Mouse (Mus musculus) bone marrow, adult 2 months (tissue): ENCODE measurements at regions not wholly inside any gene's neighbourhood (a gene's known extent, or its start where the extent isn't known, plus 50 kb on each side); places are given as distances from the start of the nearest gene placed in this dataset.

Experiments used
- H3K27ac ChIP-seq: fragments of 200-500 bp; 2 replicates; pipeline ENCODE4 v1.5.1; 2012; ENCODE audit warnings: low read depth, mild to moderate bottlenecking, control low read depth, inconsistent platforms, low read length; ENCODE audit not compliant: control insufficient read depth, poor library complexity, insufficient read depth
- H3K4me1 ChIP-seq: fragments of 200-500 bp; 2 replicates; pipeline ENCODE4 v1.6.1; 2011; ENCODE audit warnings: low read length; ENCODE audit not compliant: control insufficient read depth, insufficient read depth
- H3K4me3 ChIP-seq: fragments of 200-500 bp; replicated peaks from 2 replicates; pipeline ENCODE3; 2011; ENCODE audit warnings: mild to moderate bottlenecking, low read depth, low read length, control low read depth; ENCODE audit not compliant: control insufficient read depth
- CTCF ChIP-seq: fragments of 200-500 bp; IDR thresholded peaks from 2 replicates; pipeline ENCODE4 v1.5.1; 2011; ENCODE audit warnings: low read length, control low read depth; ENCODE audit not compliant: control insufficient read depth, insufficient read depth
- POLR2A ChIP-seq: fragments of 200-500 bp; IDR thresholded peaks from 2 replicates; pipeline ENCODE4 v1.6.1; 2011; ENCODE audit warnings: low read depth, mild to moderate bottlenecking, control low read depth, low read length, borderline replicate concordance; ENCODE audit not compliant: control insufficient read depth
- WGBS: fragments of 180-500 bp; shearing (Covaris S2); methylation state at CpG from one replicate; pipeline ENCODE4 v1.1.7; 2018; 5-methylcytosine and 5-hydroxymethylcytosine counted together

GRCm38 (mm10) chr14:76217571-76218256 is 107.0 kb downstream of the Nufip1 start:
- peaks cover 1% of the 10 kb centered on the region for H3K4me1 ChIP-seq
- TF ChIP-seq CTCF (no peak), POLR2A (no peak)
- no peak overlapping the region for H3K27ac ChIP-seq
- no peak overlapping the region for H3K4me3 ChIP-seq
- WGBS, result 83% methylated on average over 8 of the region's 8 CpGs

DNA sequence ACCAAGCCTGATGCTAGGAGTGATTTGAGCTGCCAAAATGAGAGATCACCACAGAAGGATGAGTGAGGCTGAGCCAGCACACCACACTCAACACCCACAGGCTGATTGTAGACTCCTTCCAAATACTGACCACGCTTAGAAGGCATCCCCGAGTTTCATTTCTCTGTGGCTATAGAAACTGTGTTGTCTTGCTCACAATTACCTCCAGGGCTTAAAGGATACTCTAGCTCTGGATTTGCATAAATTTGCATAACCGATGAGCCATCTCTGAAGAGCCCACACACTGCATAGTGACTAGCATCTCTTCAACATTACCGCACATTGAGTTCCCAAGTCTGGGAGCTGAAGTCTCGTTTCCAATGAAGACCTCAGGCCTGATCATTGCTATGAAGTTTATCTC is 110.3 kb downstream of the Nufip1 start:
- Histone ChIP-seq H3K4me1 (peaks cover 1% of the 10 kb centered on the region), H3K27ac (no peak overlapping the region), H3K4me3 (no peak overlapping the region)
- TF ChIP-seq POLR2A, result no peak
- no peak for TF ChIP-seq CTCF
- 77% methylated on average over 5 of the region's 5 CpGs for WGBS

DNA sequence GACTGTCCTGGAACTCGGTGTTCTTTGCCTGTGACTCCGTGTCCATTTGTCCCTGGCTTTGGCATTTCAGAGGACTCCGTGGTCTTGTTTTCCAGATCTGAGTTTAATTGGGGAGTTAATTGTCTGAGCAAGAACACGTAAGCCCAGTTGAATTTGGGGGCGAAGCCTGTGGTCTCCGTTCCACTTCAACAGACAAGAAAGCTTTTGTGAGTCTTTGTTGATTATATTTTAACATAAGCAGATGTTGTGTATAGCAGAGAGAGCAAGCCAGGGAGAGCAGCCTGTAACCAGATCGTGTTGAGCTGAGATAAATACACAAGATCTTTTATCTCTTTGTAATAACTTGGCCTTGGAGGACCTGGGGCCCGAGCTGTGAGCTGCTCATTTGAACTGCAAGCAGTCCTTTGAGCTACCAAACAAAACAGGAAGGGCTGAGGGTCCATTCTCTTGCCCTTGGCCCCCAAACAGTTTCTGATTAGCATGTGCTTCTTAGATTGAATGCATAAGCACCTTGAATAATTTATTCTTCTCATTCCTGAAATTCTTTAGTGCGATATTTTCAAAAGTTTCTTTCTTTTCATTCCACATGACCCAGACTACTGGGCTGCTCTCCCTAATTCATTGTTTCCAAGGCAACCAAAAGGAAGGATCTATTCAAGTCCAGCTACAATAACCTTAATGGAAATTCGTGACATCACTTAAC is 111.1 kb downstream of the Nufip1 start:
- Histone ChIP-seq H3K4me1 (peaks cover 1% of the 10 kb centered on the region), H3K27ac (no peak overlapping the region), H3K4me3 (no peak overlapping the region)
- WGBS, result 70% methylated on average over 10 of the region's 10 CpGs
- TF ChIP-seq CTCF, result no peak
- no peak for TF ChIP-seq POLR2A

- Histone ChIP-seq H3K4me3 (no peak overlapping the region), H3K27ac (no peak overlapping the region), H3K4me1 (peaks cover 1% of the 10 kb centered on the region)
- WGBS, result 91% methylated on average over 1 of the region's 1 CpGs
- TF ChIP-seq CTCF (no peak), POLR2A (no peak)
Observed at GRCm38 (mm10) chr14:76222320-76222626, 111.6 kb downstream of the Nufip1 start.

DNA sequence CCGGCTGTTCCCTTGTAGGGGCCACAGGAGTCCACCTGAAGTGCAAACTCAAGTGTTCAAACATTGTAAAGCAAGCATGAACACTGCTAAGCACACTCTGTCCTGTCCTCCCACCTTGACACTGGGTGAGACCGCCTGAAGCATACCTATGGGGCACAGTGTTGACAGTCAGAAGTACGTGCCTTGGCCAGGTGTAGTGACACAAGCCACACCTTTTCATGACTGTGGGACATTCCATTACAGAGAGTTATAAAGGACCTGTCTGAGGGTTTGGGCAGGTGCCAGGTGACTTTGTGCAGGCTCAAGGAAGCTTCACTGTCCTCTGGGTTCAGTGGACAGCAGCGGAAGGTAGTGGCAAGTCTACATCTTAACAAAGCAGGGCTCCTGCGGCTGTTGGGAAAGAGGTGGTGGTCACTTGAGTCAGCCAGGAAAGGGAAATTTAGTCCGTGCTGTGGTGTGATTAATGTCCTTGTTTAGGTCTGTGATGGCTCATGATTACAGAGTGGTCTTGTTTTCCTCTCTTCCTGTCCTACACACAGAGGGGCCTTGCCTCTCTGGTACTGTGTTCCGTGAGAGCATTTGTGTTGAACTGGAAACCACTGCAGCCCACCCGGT is 112.5 kb downstream of the Nufip1 start:
- 63% methylated on average over 8 of the region's 8 CpGs for WGBS
- Histone ChIP-seq H3K4me1 (peaks cover 1% of the 10 kb centered on the region), H3K27ac (no peak overlapping the region), H3K4me3 (no peak overlapping the region)
- TF ChIP-seq POLR2A, result no peak
- no peak for TF ChIP-seq CTCF

DNA sequence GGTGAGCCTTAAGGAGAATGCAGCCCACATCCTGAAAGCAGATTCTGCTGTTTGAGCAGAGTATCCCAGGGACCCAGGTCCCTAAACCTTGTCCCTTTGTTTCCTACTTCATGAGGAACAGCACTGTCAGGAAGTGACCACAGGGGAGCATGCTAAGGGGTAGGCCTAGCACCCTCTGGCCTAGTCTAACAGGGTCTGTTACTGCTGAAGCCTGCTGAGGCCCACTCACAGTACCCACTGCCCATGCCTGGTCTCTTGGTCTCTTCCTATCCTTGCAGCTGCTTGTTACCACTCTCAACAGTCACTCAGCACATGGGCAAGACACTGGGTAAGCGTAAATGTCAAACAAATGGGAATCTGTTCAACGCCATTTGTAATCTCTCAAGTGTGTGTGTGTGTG is 113.2 kb downstream of the Nufip1 start:
- TF ChIP-seq POLR2A (no peak), CTCF (no peak)
- H3K27ac ChIP-seq, result no peak overlapping the region
- H3K4me3 ChIP-seq, result no peak overlapping the region
- WGBS, result 86% methylated on average over 2 of the region's 2 CpGs
- H3K4me1 ChIP-seq, result peaks cover 1% of the 10 kb centered on the region

- Histone ChIP-seq H3K27ac (no peak overlapping the region), H3K4me3 (no peak overlapping the region), H3K4me1 (peaks cover 1% of the 10 kb centered on the region)
- 90% methylated on average over 12 of the region's 12 CpGs for WGBS
- no peak for TF ChIP-seq CTCF
- TF ChIP-seq POLR2A, result no peak
Observed at GRCm38 (mm10) chr14:76225532-76225931, 114.8 kb downstream of the Nufip1 start.

DNA sequence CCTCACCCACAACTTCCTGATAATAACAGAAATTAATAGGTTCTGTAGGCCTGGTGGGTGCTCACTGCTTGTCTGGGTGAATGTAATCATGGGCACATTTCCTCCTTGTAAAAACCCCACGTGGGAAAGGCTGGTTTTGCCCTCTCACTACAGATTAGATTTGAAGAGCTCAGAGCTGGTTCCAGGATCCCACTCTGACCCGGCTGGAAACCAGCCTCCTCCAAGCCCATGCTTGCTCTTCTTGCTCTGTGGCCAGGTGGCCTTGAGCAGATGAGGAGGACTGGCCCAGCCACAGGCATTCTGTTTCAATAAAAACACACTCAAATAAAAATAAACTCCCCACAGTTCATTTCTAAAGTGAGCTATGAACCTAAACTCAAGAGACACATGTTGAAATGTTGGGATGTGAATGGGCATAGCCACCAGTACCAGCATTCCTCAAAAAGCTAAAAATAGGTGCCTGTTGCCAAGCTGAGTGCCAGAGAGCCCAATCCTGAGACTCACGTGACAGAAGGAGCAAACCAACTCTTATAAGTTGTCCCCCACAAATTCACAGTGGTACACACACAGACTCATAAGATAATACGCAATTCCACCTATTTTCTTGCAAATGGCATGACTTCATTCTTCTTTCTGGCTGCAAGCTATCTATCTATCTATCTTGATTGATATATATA is 116.1 kb downstream of the Nufip1 start:
- TF ChIP-seq POLR2A (no peak), CTCF (no peak)
- H3K27ac ChIP-seq, result no peak overlapping the region
- 54% methylated on average over 4 of the region's 4 CpGs for WGBS
- no peak overlapping the region for H3K4me3 ChIP-seq
- H3K4me1 ChIP-seq, result peaks cover 1% of the 10 kb centered on the region
